Mouse (Mus musculus): ENCODE data around the gene Hdgf.

GRCm38 (mm10) chr3:87877730-87878129, 28.4 kb upstream of the Hdgf start:
- TF ChIP-seq SRF (IDR thresholded peaks at IDR 0.05; ENCODE audit: control insufficient read depth, insufficient read length, low read depth) (no peak), TCF12 (IDR thresholded peaks at IDR 0.05; ENCODE audit: insufficient read depth, poor library complexity, severe bottlenecking) (no peak), MYOD1 (IDR thresholded peaks at IDR 0.05; ENCODE audit: control insufficient read depth in 1 of 3, insufficient read length in 2 of 3, low read depth in 2 of 3) (no peak), POLR2A (IDR thresholded peaks at IDR 0.05; ENCODE audit: insufficient read length, low read depth) (no peak), MYOG (IDR thresholded peaks at IDR 0.05; ENCODE audit: control insufficient read depth in 1 of 3, insufficient read depth in 1 of 3, insufficient read length in 2 of 3, low read depth in 2 of 3) (no peak), USF1 (IDR thresholded peaks at IDR 0.05; ENCODE audit: low read depth) (no peak), MAX (IDR thresholded peaks at IDR 0.05; ENCODE audit: low read depth) (no peak), CEBPB (IDR thresholded peaks at IDR 0.05; ENCODE audit: insufficient read depth, poor library complexity, severe bottlenecking) (no peak), E2F4 (IDR thresholded peaks at IDR 0.05; ENCODE audit: insufficient read depth) (no peak), POLR2AphosphoS2 (IDR thresholded peaks at IDR 0.05; ENCODE audit: insufficient read length, low read depth) (no peak), REST (IDR thresholded peaks at IDR 0.05; ENCODE audit: insufficient read depth, insufficient read length) (no peak), TCF3 (IDR thresholded peaks at IDR 0.05; ENCODE audit: insufficient read length, low read depth) (no peak)
